Mouse (Mus musculus) E14TG2a.4 (cell line): ENCODE measurements around the gene Fbxl17.

ENCODE experiments used
- CTCF ChIP-seq: conservative IDR thresholded peaks from 2 replicates; pipeline ENCODE4 v1.5.1; 2014; ENCODE audit warnings: low read length
- POU5F1 ChIP-seq: IDR thresholded peaks from 2 replicates; pipeline ENCODE4 v1.6.1; 2014; ENCODE audit warnings: low read length, borderline replicate concordance

DNA sequence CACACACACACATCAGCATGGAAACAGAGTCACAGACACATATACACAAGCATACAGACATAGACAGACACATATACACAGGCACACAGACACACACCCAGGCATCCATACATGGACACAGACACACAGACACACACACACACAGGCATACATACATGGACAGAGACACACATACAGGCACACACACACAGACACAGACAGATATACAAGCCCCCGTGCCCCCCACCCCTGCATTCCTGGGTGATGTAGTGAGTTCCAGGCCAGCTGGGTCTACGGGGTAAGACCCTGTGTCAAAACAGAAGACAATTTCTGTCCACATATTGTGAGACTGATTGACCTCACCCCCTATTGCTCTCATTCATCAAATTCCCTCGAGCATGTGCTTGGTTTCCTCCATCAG is 332.6 kb downstream of the Fbxl17 start:
- TF ChIP-seq CTCF: no peak
- TF ChIP-seq POU5F1: no peak
